Mouse (Mus musculus): ENCODE results near the gene Tle3. TPM values are rescaled to one million over a fixed set of nuclear protein-coding genes. Genes with fewer than 3 reads are reported as not detected.

Gene Tle3
- 24.3 and 28.6 TPM in 2 replicates for polyA plus RNA-seq (2015; fragmentation: Nextera tagmentation; extraction: Ambion mirVana)

DNA sequence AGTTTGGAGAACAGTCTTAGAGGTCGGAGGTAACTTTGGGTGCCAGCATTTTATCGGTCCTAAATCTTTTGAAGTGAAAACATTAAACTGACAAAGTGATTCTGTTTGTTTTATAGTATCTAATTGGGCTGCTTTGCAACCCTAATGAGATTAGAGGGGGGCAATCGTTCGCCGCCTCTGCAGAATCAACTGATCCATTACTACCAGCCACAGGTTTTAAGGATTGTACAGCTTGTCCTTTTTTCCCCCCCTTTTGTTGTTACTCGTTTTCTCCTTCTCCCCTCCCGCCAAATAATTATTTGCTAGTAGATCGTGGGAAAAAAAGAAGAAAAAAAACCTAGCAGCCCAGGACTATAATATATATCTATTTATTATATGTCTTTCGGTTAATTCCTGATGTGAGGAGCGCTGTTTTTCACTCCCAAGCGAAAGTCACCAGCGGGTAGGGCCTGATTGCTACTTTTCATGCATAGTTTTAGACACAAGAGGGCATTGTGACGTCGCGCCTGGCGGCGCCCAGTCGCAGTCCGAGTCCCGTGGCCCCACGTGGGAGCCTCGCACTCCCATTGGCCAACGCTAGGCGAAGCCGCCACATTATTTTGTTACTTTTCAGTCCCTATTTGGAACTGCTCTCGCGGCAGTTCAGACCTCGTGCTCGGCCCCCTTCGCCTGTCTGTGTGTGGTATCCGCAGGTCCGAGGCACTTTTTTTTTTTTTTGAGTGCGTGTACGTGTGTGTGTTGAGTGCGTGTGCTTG lies at the start of gene Tle3:
Gene Tle3, plus strand, starts transcription at position 612 of the 755 bp plus-strand sequence.
- Histone ChIP-seq H3K27ac (ENCODE audit: low read depth, low read length) (peak within 1 kb of the TSS; percentile 85), H3K4me2 (replicated peaks; ENCODE audit: low read depth) (peak within 1 kb of the TSS; percentile 96), H3K36me3 (ENCODE audit: control insufficient read depth, insufficient read depth) (no peaks in the 10 kb centered on the region; the same call in 1 of the 2 replicates), H3K4me1 (replicated peaks; ENCODE audit: control insufficient read depth, insufficient read depth, low read length) (peaks cover 34% of the 10 kb centered on the region; the same call in 1 of the 2 replicates), H3K27me3 (replicated peaks; ENCODE audit: control insufficient read depth, insufficient read depth, low read length) (no peaks in the 10 kb centered on the region), H3K9ac (ENCODE audit: low read depth, low read length) (peak within 1 kb of the TSS; percentile 81), H3K9me3 (ENCODE audit: control insufficient read depth) (no peaks in the 10 kb centered on the region), H3K4me3 (ENCODE audit: low read depth, low read length) (peak within 1 kb of the TSS; percentile 91)
- peak; percentile 78 for TF ChIP-seq CTCF (IDR thresholded peaks at IDR 0.05; ENCODE audit: low read depth)
- peak; percentile 63 for ATAC-seq
- under 1% methylated on average over 35 of the region's 35 CpGs for WGBS

DNA sequence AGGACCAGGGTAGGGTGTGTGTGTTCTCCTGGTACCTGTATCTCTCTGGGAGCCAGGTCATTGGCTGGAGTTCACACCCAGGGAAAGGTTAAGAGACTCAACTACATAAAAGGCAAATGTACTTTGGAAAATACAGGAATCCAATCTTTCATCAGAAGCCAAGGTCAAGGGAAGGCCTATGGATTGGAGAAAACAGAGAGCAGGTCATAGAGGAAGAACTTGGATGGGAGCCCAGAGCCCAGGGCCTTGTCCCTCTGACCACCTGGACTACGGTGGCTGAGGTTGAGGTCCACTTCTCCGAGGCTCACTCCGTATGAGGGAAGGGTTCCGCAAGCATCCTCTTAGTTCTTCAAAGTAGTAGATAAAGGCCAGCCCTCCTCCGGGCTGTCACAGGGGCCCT lies 48.9 kb upstream of the Tle3 start:
- Histone ChIP-seq H3K9ac (ENCODE audit: low read depth, low read length) (no peak overlapping the region), H3K9me3 (ENCODE audit: control insufficient read depth) (no peaks in the 10 kb centered on the region), H3K4me1 (replicated peaks; ENCODE audit: control insufficient read depth, insufficient read depth, low read length) (peaks cover 3% of the 10 kb centered on the region; the same call in 1 of the 2 replicates), H3K4me2 (replicated peaks; ENCODE audit: low read depth) (no peak overlapping the region), H3K4me3 (ENCODE audit: low read depth, low read length) (no peak overlapping the region), H3K27ac (ENCODE audit: low read depth, low read length) (no peak overlapping the region), H3K27me3 (replicated peaks; ENCODE audit: control insufficient read depth, insufficient read depth, low read length) (0 out of 2 replicates have a peak, but pooled peaks cover 5% of the 10 kb centered on the region), H3K36me3 (ENCODE audit: control insufficient read depth, insufficient read depth) (no peaks in the 10 kb centered on the region)
- TF ChIP-seq CTCF (IDR thresholded peaks at IDR 0.05; ENCODE audit: low read depth) = no peak
- ATAC-seq = no peak
- WGBS = 61% methylated on average over 5 of the region's 5 CpGs

DNA sequence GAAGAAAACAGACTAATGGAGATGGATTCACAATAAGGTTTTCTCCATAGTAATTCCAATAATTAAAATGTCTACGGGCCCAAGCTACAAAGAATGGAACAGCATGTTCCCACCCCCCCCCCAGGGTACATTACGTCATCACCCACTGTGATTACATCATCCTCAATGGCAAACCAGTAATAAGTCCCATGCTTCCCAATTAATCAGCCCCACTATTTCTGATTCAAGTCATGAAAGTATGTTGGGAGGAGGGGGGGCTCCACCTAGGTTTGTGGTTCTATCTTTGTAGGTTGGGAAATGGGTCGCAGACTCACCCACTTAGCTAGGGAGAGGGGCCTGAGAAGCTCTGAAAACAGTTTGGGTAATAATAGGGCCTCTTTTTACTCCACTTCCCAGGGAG lies 48.3 kb upstream of the Tle3 start:
- Histone ChIP-seq H3K9me3 (ENCODE audit: control insufficient read depth) (no peaks in the 10 kb centered on the region), H3K9ac (ENCODE audit: low read depth, low read length) (no peak overlapping the region), H3K4me2 (replicated peaks; ENCODE audit: low read depth) (no peak overlapping the region), H3K4me3 (ENCODE audit: low read depth, low read length) (no peak overlapping the region), H3K4me1 (replicated peaks; ENCODE audit: control insufficient read depth, insufficient read depth, low read length) (peaks cover 3% of the 10 kb centered on the region; the same call in 1 of the 2 replicates), H3K27me3 (replicated peaks; ENCODE audit: control insufficient read depth, insufficient read depth, low read length) (0 out of 2 replicates have a peak, but pooled peaks cover 5% of the 10 kb centered on the region), H3K36me3 (ENCODE audit: control insufficient read depth, insufficient read depth) (no peaks in the 10 kb centered on the region), H3K27ac (ENCODE audit: low read depth, low read length) (no peak overlapping the region)
- 68% methylated on average over 3 of the region's 3 CpGs for WGBS
- TF ChIP-seq CTCF (IDR thresholded peaks at IDR 0.05; ENCODE audit: low read depth) = no peak
- no peak for ATAC-seq

DNA sequence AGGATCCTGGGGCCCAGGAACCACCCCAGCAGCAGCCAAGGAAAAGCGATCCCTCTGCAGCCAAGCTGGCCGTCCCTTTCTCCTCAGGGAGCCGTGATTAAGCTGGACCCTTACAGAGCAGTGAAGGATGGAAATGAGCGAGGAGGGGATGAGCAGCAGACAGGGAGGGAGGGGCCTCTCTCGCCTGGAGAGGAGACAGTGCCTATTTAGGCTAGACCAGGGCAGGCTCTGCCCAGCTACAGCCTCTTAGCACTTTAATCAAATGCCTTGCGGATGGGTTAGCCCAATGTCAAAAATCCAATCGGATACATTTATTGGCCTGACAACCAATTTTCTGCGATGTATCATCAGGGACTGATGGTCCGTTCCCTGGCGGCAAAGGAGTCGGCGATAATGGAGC lies 47.8 kb upstream of the Tle3 start:
- H3K36me3 ChIP-seq (ENCODE audit: control insufficient read depth, insufficient read depth) = no peaks in the 10 kb centered on the region
- H3K27ac ChIP-seq (ENCODE audit: low read depth, low read length) = no peak overlapping the region
- ATAC-seq = no peak
- no peak overlapping the region for H3K9ac ChIP-seq (ENCODE audit: low read depth, low read length)
- TF ChIP-seq CTCF (IDR thresholded peaks at IDR 0.05; ENCODE audit: low read depth) = no peak
- 69% methylated on average over 12 of the region's 12 CpGs for WGBS
- H3K4me2 ChIP-seq (replicated peaks; ENCODE audit: low read depth) = no peak overlapping the region
- H3K4me3 ChIP-seq (ENCODE audit: low read depth, low read length) = no peak overlapping the region
- peaks cover 3% of the 10 kb centered on the region; the same call in 1 of the 2 replicates for H3K4me1 ChIP-seq (replicated peaks; ENCODE audit: control insufficient read depth, insufficient read depth, low read length)
- 0 out of 2 replicates have a peak, but pooled peaks cover 5% of the 10 kb centered on the region for H3K27me3 ChIP-seq (replicated peaks; ENCODE audit: control insufficient read depth, insufficient read depth, low read length)
- no peaks in the 10 kb centered on the region for H3K9me3 ChIP-seq (ENCODE audit: control insufficient read depth)

DNA sequence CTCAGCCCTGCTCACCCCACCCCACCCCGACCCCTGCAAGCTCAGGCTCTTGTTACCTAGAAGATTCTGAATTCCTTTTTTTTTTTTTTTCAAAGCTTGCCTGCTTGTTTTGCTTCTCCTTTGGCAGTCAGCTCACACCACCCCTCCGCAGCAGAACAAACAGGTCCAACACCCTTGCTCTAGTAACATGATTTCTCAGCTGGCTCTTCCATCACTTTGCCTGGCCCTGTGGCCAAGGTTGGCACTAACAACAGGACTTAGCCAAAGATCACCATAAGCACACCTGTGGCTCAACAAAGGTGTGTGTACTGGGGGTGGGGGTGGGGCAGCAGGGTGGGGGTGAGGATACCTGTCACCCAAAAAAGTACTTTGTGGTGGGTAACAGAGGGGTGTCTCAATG lies 47.2 kb upstream of the Tle3 start:
- ATAC-seq = no peak
- Histone ChIP-seq H3K4me1 (replicated peaks; ENCODE audit: control insufficient read depth, insufficient read depth, low read length) (peaks cover 3% of the 10 kb centered on the region; the same call in 1 of the 2 replicates), H3K27ac (ENCODE audit: low read depth, low read length) (no peak overlapping the region), H3K4me2 (replicated peaks; ENCODE audit: low read depth) (no peak overlapping the region), H3K36me3 (ENCODE audit: control insufficient read depth, insufficient read depth) (no peaks in the 10 kb centered on the region), H3K9me3 (ENCODE audit: control insufficient read depth) (no peaks in the 10 kb centered on the region), H3K27me3 (replicated peaks; ENCODE audit: control insufficient read depth, insufficient read depth, low read length) (0 out of 2 replicates have a peak, but pooled peaks cover 5% of the 10 kb centered on the region), H3K4me3 (ENCODE audit: low read depth, low read length) (no peak overlapping the region), H3K9ac (ENCODE audit: low read depth, low read length) (no peak overlapping the region)
- TF ChIP-seq CTCF (IDR thresholded peaks at IDR 0.05; ENCODE audit: low read depth) = no peak
- 76% methylated on average over 2 of the region's 2 CpGs for WGBS

DNA sequence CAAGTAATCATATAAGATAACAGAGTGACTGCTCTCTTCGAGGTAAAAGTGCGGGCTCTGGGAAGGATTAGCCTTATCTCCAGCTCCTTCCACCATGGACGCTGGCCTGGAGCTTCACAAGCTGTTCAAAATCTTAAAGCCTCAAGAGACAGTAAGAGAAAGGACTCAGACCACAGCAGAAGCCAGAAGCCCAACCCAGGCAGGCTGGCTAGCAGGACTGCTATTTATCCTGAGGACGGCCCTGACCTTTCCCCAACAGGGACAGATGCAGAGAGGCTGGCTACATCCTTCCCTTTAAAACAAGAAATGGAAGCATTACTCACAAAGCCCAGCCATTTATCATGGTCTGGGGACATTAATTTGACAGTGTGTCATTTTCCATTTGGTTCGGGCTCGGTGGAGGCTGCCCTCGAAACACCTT lies 46.2 kb upstream of the Tle3 start:
- WGBS = 37% methylated on average over 7 of the region's 7 CpGs
- no peaks in the 10 kb centered on the region for H3K36me3 ChIP-seq (ENCODE audit: control insufficient read depth, insufficient read depth)
- H3K4me2 ChIP-seq (replicated peaks; ENCODE audit: low read depth) = no peak overlapping the region
- no peak overlapping the region for H3K9ac ChIP-seq (ENCODE audit: low read depth, low read length)
- H3K27me3 ChIP-seq (replicated peaks; ENCODE audit: control insufficient read depth, insufficient read depth, low read length) = 0 out of 2 replicates have a peak, but pooled peaks cover 5% of the 10 kb centered on the region
- ATAC-seq = no peak
- H3K27ac ChIP-seq (ENCODE audit: low read depth, low read length) = no peak overlapping the region
- TF ChIP-seq CTCF (IDR thresholded peaks at IDR 0.05; ENCODE audit: low read depth) = no peak
- peaks cover 3% of the 10 kb centered on the region; the same call in 1 of the 2 replicates for H3K4me1 ChIP-seq (replicated peaks; ENCODE audit: control insufficient read depth, insufficient read depth, low read length)
- H3K9me3 ChIP-seq (ENCODE audit: control insufficient read depth) = no peaks in the 10 kb centered on the region
- no peak overlapping the region for H3K4me3 ChIP-seq (ENCODE audit: low read depth, low read length)
